ENCODE assay signal across 26 mouse cellular contexts in genomic region chr11:6161549-6161948, GRCm38 (mm10). TPM values are rescaled to one million over a fixed set of nuclear protein-coding genes. Genes with fewer than 3 reads are reported as not detected.
A peak's percentile ranks its signal among the peaks of the same experiment; 100 is the strongest.
DNase-seq lines count a peak whose midpoint lies in the region; ATAC-seq and TF ChIP-seq lines count a peak whose summit lies in the region.
"Had no signal": no experiment of that assay in that cellular context is flagged by ENCODE, and none has a peak within 500 bp of the region (broad histone marks: within the 10 kb centered on the region; RNA-seq: fewer than 3 reads in every experiment).

No protein-coding gene starts in this region.

- TF ChIP-seq CTCF in forebrain, postnatal 0 days (IDR thresholded peaks at IDR 0.05; ENCODE audit: low read depth), result no peak
- TF ChIP-seq CTCF in liver, postnatal 0 days (IDR thresholded peaks at IDR 0.05; ENCODE audit: low read depth), result no peak

- no peak for TF ChIP-seq EP300 in liver, postnatal 0 days (IDR thresholded peaks at IDR 0.05; ENCODE audit: low read depth)

- H3K27me3 ChIP-seq in forebrain, postnatal 0 days (ENCODE audit: insufficient read depth, low read length), result no peaks in the 10 kb centered on the region
- no peaks in the 10 kb centered on the region for H3K27me3 ChIP-seq in forebrain, embryonic 16.5 days (replicated peaks; ENCODE audit: control insufficient read depth, insufficient read depth, low read length)
- no peaks in the 10 kb centered on the region for H3K27me3 ChIP-seq in liver, postnatal 0 days (ENCODE audit: insufficient read depth, low read length)
- H3K27me3 ChIP-seq in liver, embryonic 11.5 days (replicated peaks; ENCODE audit: control insufficient read depth, insufficient read depth, low read length), result no peaks in the 10 kb centered on the region
- H3K27me3 ChIP-seq: CH12.LX; forebrain, embryonic 13.5 days; heart, embryonic 12.5 days; heart, embryonic 15.5 days; hindbrain, embryonic 13.5 days; intestine, embryonic 15.5 days; Patski had no signal

- H3K36me3 ChIP-seq in forebrain, postnatal 0 days (ENCODE audit: insufficient read depth), result no peaks in the 10 kb centered on the region
- H3K36me3 ChIP-seq in forebrain, embryonic 16.5 days (ENCODE audit: control insufficient read depth, insufficient read depth), result no peaks in the 10 kb centered on the region
- no peaks in the 10 kb centered on the region for H3K36me3 ChIP-seq in liver, postnatal 0 days (replicated peaks; ENCODE audit: insufficient read depth, low read length)
- no peaks in the 10 kb centered on the region for H3K36me3 ChIP-seq in liver, embryonic 11.5 days (ENCODE audit: control insufficient read depth, insufficient read depth, low read length)
- H3K36me3 ChIP-seq: forebrain, embryonic 10.5 days; heart, embryonic 12.5 days; heart, embryonic 15.5 days; hindbrain, embryonic 13.5 days; intestine, embryonic 15.5 days had no signal

- no peak overlapping the region for H3K27ac ChIP-seq in forebrain, postnatal 0 days (ENCODE audit: low read depth, low read length)
- no peak overlapping the region for H3K27ac ChIP-seq in forebrain, embryonic 16.5 days (ENCODE audit: low read length)
- H3K27ac ChIP-seq in liver, postnatal 0 days (ENCODE audit: low read depth), result peak overlapping the region; percentile 80; the same call in 1 of the 2 replicates
- no peak overlapping the region for H3K27ac ChIP-seq in liver, embryonic 11.5 days (ENCODE audit: low read depth, low read length)
- H3K27ac ChIP-seq: forebrain, embryonic 10.5 days; forebrain, embryonic 13.5 days; heart, embryonic 15.5 days; hindbrain, embryonic 10.5 days; hindbrain, embryonic 13.5 days; intestine, embryonic 15.5 days had no signal

- ATAC-seq in forebrain, postnatal 0 days, result peak; percentile 54; the same call in 1 of the 2 replicates
- ATAC-seq in forebrain, embryonic 16.5 days, result no peak
- no peak for ATAC-seq in liver, postnatal 0 days
- ATAC-seq in liver, embryonic 11.5 days (replicated peaks; ENCODE audit: low FRiP score), result no peak
- ATAC-seq: forebrain, embryonic 13.5 days; hindbrain, embryonic 16.5 days; intestine, embryonic 15.5 days; Patski had no signal

- H3K9ac ChIP-seq in forebrain, postnatal 0 days, result no peak overlapping the region
- no peak overlapping the region for H3K9ac ChIP-seq in forebrain, embryonic 16.5 days (replicated peaks; ENCODE audit: low read depth, low read length)
- no peak overlapping the region for H3K9ac ChIP-seq in liver, postnatal 0 days (replicated peaks)
- H3K9ac ChIP-seq in liver, embryonic 11.5 days (ENCODE audit: low read depth, low read length), result no peak overlapping the region
- H3K9ac ChIP-seq: forebrain, embryonic 13.5 days; heart, embryonic 12.5 days; heart, embryonic 15.5 days; hindbrain, embryonic 13.5 days; intestine, embryonic 15.5 days had no signal

- H3K4me1 ChIP-seq in forebrain, postnatal 0 days (ENCODE audit: insufficient read depth), result no peaks in the 10 kb centered on the region
- peaks cover 11% of the 10 kb centered on the region for H3K4me1 ChIP-seq in forebrain, embryonic 16.5 days (replicated peaks; ENCODE audit: control insufficient read depth, insufficient read depth, low read length)
- peaks cover 50% of the 10 kb centered on the region for H3K4me1 ChIP-seq in liver, postnatal 0 days (ENCODE audit: insufficient read depth)
- peaks cover 14% of the 10 kb centered on the region for H3K4me1 ChIP-seq in liver, embryonic 11.5 days (replicated peaks; ENCODE audit: control insufficient read depth, insufficient read depth, low read length)
- H3K4me1 ChIP-seq: forebrain, embryonic 10.5 days; hindbrain, embryonic 10.5 days; intestine, embryonic 15.5 days had no signal

- no peak overlapping the region for H3K4me3 ChIP-seq in forebrain, postnatal 0 days (ENCODE audit: low read depth, low read length)
- H3K4me3 ChIP-seq in forebrain, embryonic 16.5 days (replicated peaks; ENCODE audit: low read length), result no peak overlapping the region
- no peak overlapping the region for H3K4me3 ChIP-seq in liver, postnatal 0 days (ENCODE audit: low read depth, low read length)
- H3K4me3 ChIP-seq in liver, embryonic 11.5 days (ENCODE audit: low read depth, low read length), result no peak overlapping the region
- H3K4me3 ChIP-seq: forebrain, embryonic 10.5 days; forebrain, embryonic 13.5 days; heart, embryonic 12.5 days; heart, embryonic 15.5 days; hindbrain, embryonic 10.5 days; hindbrain, embryonic 13.5 days; intestine, embryonic 15.5 days had no signal

- no peaks in the 10 kb centered on the region for H3K9me3 ChIP-seq in forebrain, postnatal 0 days (ENCODE audit: low read length)
- no peaks in the 10 kb centered on the region for H3K9me3 ChIP-seq in forebrain, embryonic 16.5 days (ENCODE audit: control insufficient read depth, low read length)
- no peaks in the 10 kb centered on the region for H3K9me3 ChIP-seq in liver, postnatal 0 days (ENCODE audit: low read length)
- H3K9me3 ChIP-seq in liver, embryonic 11.5 days (ENCODE audit: control insufficient read depth, low read length), result no peaks in the 10 kb centered on the region
- H3K9me3 ChIP-seq: forebrain, embryonic 10.5 days; forebrain, embryonic 13.5 days; G1E; heart, embryonic 12.5 days; heart, embryonic 15.5 days; hindbrain, embryonic 10.5 days; hindbrain, embryonic 13.5 days; intestine, embryonic 15.5 days had no signal

- DNase-seq in cerebellum, adult 11-12 months, result peak; percentile 38
- DNase-seq in cerebellum, postnatal 25 days, result no peak
- DNase-seq in forebrain, postnatal 0 days, result no peak
- no peak for DNase-seq in liver, postnatal 0 days
- no peak for DNase-seq in liver, embryonic 11.5 days (ENCODE audit: low spot score)
- DNase-seq: adrenal gland, postnatal 10 days; adrenal gland, postnatal 36 days; B cell, adult 2 months; gastrocnemius, postnatal 25 days; heart, adult 18-20 months; heart, postnatal 10 days; heart, postnatal 36 days; kidney, adult 11 months had no signal

- H3K4me2 ChIP-seq in forebrain, postnatal 0 days (ENCODE audit: low read depth), result no peak overlapping the region
- H3K4me2 ChIP-seq in forebrain, embryonic 16.5 days (ENCODE audit: low read length), result no peak overlapping the region
- H3K4me2 ChIP-seq in liver, postnatal 0 days (ENCODE audit: low read depth, low read length), result no peak overlapping the region
- H3K4me2 ChIP-seq in liver, embryonic 11.5 days, result no peak overlapping the region
- H3K4me2 ChIP-seq: forebrain, embryonic 13.5 days; heart, embryonic 12.5 days; heart, embryonic 15.5 days; hindbrain, embryonic 13.5 days; intestine, embryonic 15.5 days had no signal

RNA-seq across cellular contexts. Expression of gene A730071L15Rik, which starts 38.3 kb away (rescaled TPM):
- 0.15 and 0.29 TPM in 2 replicates for total RNA-seq in forebrain, postnatal 0 days (2014; rRNA removed)
- polyA plus RNA-seq in forebrain, postnatal 0 days (2015; fragmentation: Nextera tagmentation; extraction: Ambion mirVana), result 0.44 and 0.47 TPM in 2 replicates
- 0.21 and 0.84 TPM in 2 replicates for polyA plus RNA-seq in forebrain, embryonic 16.5 days (2015; fragmentation: Nextera tagmentation; extraction: Ambion mirVana)
- polyA plus RNA-seq in liver, postnatal 0 days (2015; fragmentation: Nextera tagmentation; extraction: Ambion mirVana), result 0.28 and 0.31 TPM in 2 replicates
- polyA plus RNA-seq in liver, embryonic 11.5 days (2014; fragmentation: Nextera tagmentation; extraction: Ambion mirVana), result 0.11 and 0.27 TPM in 2 replicates
- total RNA-seq: gastrocnemius, adult 8-10 months; heart, adult 18-20 months; heart, postnatal 36 days had no signal
- polyA plus RNA-seq: G1E; heart, embryonic 12.5 days had no signal

RNA-seq across cellular contexts. Expression of gene Nudcd3, which starts 38.7 kb away (rescaled TPM):
- total RNA-seq in forebrain, postnatal 0 days (2014; rRNA removed), result 57.2 and 61.6 TPM in 2 replicates
- polyA plus RNA-seq in forebrain, postnatal 0 days (2015; fragmentation: Nextera tagmentation; extraction: Ambion mirVana), result 60.9 and 70.7 TPM in 2 replicates
- polyA plus RNA-seq in forebrain, embryonic 16.5 days (2015; fragmentation: Nextera tagmentation; extraction: Ambion mirVana), result 78.4 and 82.1 TPM in 2 replicates
- polyA plus RNA-seq in liver, postnatal 0 days (2015; fragmentation: Nextera tagmentation; extraction: Ambion mirVana), result 7.7 and 9.2 TPM in 2 replicates
- polyA plus RNA-seq in liver, embryonic 11.5 days (2014; fragmentation: Nextera tagmentation; extraction: Ambion mirVana), result 31.9 and 32.4 TPM in 2 replicates
